Mouse (Mus musculus): ENCODE measurements around the gene Tmem125. TPM values are rescaled to one million over a fixed set of nuclear protein-coding genes. Genes with fewer than 3 reads are reported as not detected.

Tmem125 gene
- 8.5 and 9.3 TPM in 2 replicates for polyA plus RNA-seq (2014; fragmentation: Nextera tagmentation; extraction: Ambion mirVana)

GRCm38 (mm10) chr4:118543592-118544260 lies at the start of gene Tmem125:
Gene Tmem125 (minus strand): TSS chr4:118544044.
- H3K4me2 ChIP-seq (ENCODE audit: low read length) = peak within 1 kb of the TSS; percentile 52
- no peaks in the 10 kb centered on the region for H3K36me3 ChIP-seq (ENCODE audit: control insufficient read depth, insufficient read depth, low read length)
- ATAC-seq (replicated peaks; ENCODE audit: low FRiP score, low TSS enrichment, low read depth) (peak; percentile 92), DNase-seq (ENCODE audit: low spot score) (peak; percentile 85)
- no peaks in the 10 kb centered on the region for H3K4me1 ChIP-seq (replicated peaks; ENCODE audit: control insufficient read depth, insufficient read depth, low read length)
- peak within 1 kb of the TSS; percentile 28 for H3K4me3 ChIP-seq (ENCODE audit: low read depth, low read length)
- no peaks in the 10 kb centered on the region for H3K27me3 ChIP-seq (replicated peaks; ENCODE audit: control insufficient read depth, insufficient read depth, low read length)
- WGBS = 1% methylated on average over 24 of the region's 24 CpGs
- no peaks in the 10 kb centered on the region for H3K9me3 ChIP-seq (ENCODE audit: control insufficient read depth, low read length)
- H3K9ac ChIP-seq (ENCODE audit: low read length) = no peak within 1 kb of the TSS; the same call in 1 of the 2 replicates
- peak within 1 kb of the TSS; percentile 62 for H3K27ac ChIP-seq (ENCODE audit: low read depth)

GRCm38 (mm10) chr4:118589733-118590130 lies 45.9 kb upstream of the Tmem125 start:
- no peak overlapping the region for H3K4me2 ChIP-seq (ENCODE audit: low read length)
- DNase-seq (ENCODE audit: low spot score) (no peak), ATAC-seq (replicated peaks; ENCODE audit: low FRiP score, low TSS enrichment, low read depth) (no peak)
- H3K9ac ChIP-seq (ENCODE audit: low read length) = no peak overlapping the region
- H3K4me1 ChIP-seq (replicated peaks; ENCODE audit: control insufficient read depth, insufficient read depth, low read length) = no peaks in the 10 kb centered on the region; the same call in 1 of the 2 replicates
- H3K9me3 ChIP-seq (ENCODE audit: control insufficient read depth, low read length) = 0 out of 2 replicates have a peak, but pooled peaks cover 1% of the 10 kb centered on the region
- 17% methylated on average over 7 of the region's 7 CpGs for WGBS
- H3K4me3 ChIP-seq (ENCODE audit: low read depth, low read length) = no peak overlapping the region
- no peaks in the 10 kb centered on the region for H3K27me3 ChIP-seq (replicated peaks; ENCODE audit: control insufficient read depth, insufficient read depth, low read length)
- H3K36me3 ChIP-seq (ENCODE audit: control insufficient read depth, insufficient read depth, low read length) = no peaks in the 10 kb centered on the region
- no peak overlapping the region for H3K27ac ChIP-seq (ENCODE audit: low read depth)

- WGBS = 69% methylated on average over 12 of the region's 12 CpGs
- no peak for ATAC-seq (replicated peaks; ENCODE audit: low FRiP score, low TSS enrichment, low read depth)
- H3K4me3 ChIP-seq (ENCODE audit: low read depth, low read length) = no peak overlapping the region
Measured at GRCm38 (mm10) chr4:118589053-118589732, 45.3 kb upstream of the Tmem125 start.

GRCm38 (mm10) chr4:118582629-118583028 lies 38.8 kb upstream of the Tmem125 start:
- DNase-seq (ENCODE audit: low spot score) = no peak
- Histone ChIP-seq H3K4me2 (ENCODE audit: low read length) (no peak overlapping the region), H3K36me3 (ENCODE audit: control insufficient read depth, insufficient read depth, low read length) (no peaks in the 10 kb centered on the region), H3K4me1 (replicated peaks; ENCODE audit: control insufficient read depth, insufficient read depth, low read length) (no peaks in the 10 kb centered on the region; the same call in 1 of the 2 replicates), H3K9me3 (ENCODE audit: control insufficient read depth, low read length) (0 out of 2 replicates have a peak, but pooled peaks cover 3% of the 10 kb centered on the region), H3K27ac (ENCODE audit: low read depth) (no peak overlapping the region), H3K27me3 (replicated peaks; ENCODE audit: control insufficient read depth, insufficient read depth, low read length) (no peaks in the 10 kb centered on the region), H3K4me3 (ENCODE audit: low read depth, low read length) (no peak overlapping the region), H3K9ac (ENCODE audit: low read length) (no peak overlapping the region)
- ATAC-seq (replicated peaks; ENCODE audit: low FRiP score, low TSS enrichment, low read depth) = no peak
- 89% methylated on average over 8 of the region's 8 CpGs for WGBS

More at GRCm38 (mm10) chr4:118589053-118589732, 45.3 kb upstream of the Tmem125 start:
- H3K9ac ChIP-seq (ENCODE audit: low read length) = no peak overlapping the region
- H3K36me3 ChIP-seq (ENCODE audit: control insufficient read depth, insufficient read depth, low read length) = no peaks in the 10 kb centered on the region
- 0 out of 2 replicates have a peak, but pooled peaks cover 3% of the 10 kb centered on the region for H3K9me3 ChIP-seq (ENCODE audit: control insufficient read depth, low read length)
- H3K4me2 ChIP-seq (ENCODE audit: low read length) = no peak overlapping the region
- H3K4me1 ChIP-seq (replicated peaks; ENCODE audit: control insufficient read depth, insufficient read depth, low read length) = no peaks in the 10 kb centered on the region; the same call in 1 of the 2 replicates
- H3K27ac ChIP-seq (ENCODE audit: low read depth) = no peak overlapping the region
- no peaks in the 10 kb centered on the region for H3K27me3 ChIP-seq (replicated peaks; ENCODE audit: control insufficient read depth, insufficient read depth, low read length)
- DNase-seq (ENCODE audit: low spot score) = no peak

- H3K27me3 ChIP-seq (replicated peaks; ENCODE audit: control insufficient read depth, insufficient read depth, low read length) = no peaks in the 10 kb centered on the region
- no peak overlapping the region for H3K9ac ChIP-seq (ENCODE audit: low read length)
- DNase-seq (ENCODE audit: low spot score) = no peak
- 39% methylated on average over 11 of the region's 11 CpGs for WGBS
- no peaks in the 10 kb centered on the region for H3K4me1 ChIP-seq (replicated peaks; ENCODE audit: control insufficient read depth, insufficient read depth, low read length)
- H3K4me3 ChIP-seq (ENCODE audit: low read depth, low read length) = no peak overlapping the region
- 0 out of 2 replicates have a peak, but pooled peaks cover 3% of the 10 kb centered on the region for H3K9me3 ChIP-seq (ENCODE audit: control insufficient read depth, low read length)
- ATAC-seq (replicated peaks; ENCODE audit: low FRiP score, low TSS enrichment, low read depth) = no peak
- no peak overlapping the region for H3K27ac ChIP-seq (ENCODE audit: low read depth)
- H3K36me3 ChIP-seq (ENCODE audit: control insufficient read depth, insufficient read depth, low read length) = no peaks in the 10 kb centered on the region
- no peak overlapping the region for H3K4me2 ChIP-seq (ENCODE audit: low read length)
Measured at GRCm38 (mm10) chr4:118581508-118581907, 37.7 kb upstream of the Tmem125 start.

- no peak overlapping the region for H3K4me3 ChIP-seq (ENCODE audit: low read depth, low read length)
- no peaks in the 10 kb centered on the region for H3K36me3 ChIP-seq (ENCODE audit: control insufficient read depth, insufficient read depth, low read length)
- H3K4me2 ChIP-seq (ENCODE audit: low read length) = no peak overlapping the region
- H3K9ac ChIP-seq (ENCODE audit: low read length) = no peak overlapping the region
- no peak for ATAC-seq (replicated peaks; ENCODE audit: low FRiP score, low TSS enrichment, low read depth)
- H3K27me3 ChIP-seq (replicated peaks; ENCODE audit: control insufficient read depth, insufficient read depth, low read length) = no peaks in the 10 kb centered on the region
- DNase-seq (ENCODE audit: low spot score) = no peak
- no peaks in the 10 kb centered on the region for H3K9me3 ChIP-seq (ENCODE audit: control insufficient read depth, low read length)
- no peaks in the 10 kb centered on the region for H3K4me1 ChIP-seq (replicated peaks; ENCODE audit: control insufficient read depth, insufficient read depth, low read length)
- H3K27ac ChIP-seq (ENCODE audit: low read depth) = no peak overlapping the region
- 52% methylated on average over 13 of the region's 13 CpGs for WGBS
Measured at GRCm38 (mm10) chr4:118579313-118579712, 35.5 kb upstream of the Tmem125 start.

GRCm38 (mm10) chr4:118576097-118576496 lies 32.3 kb upstream of the Tmem125 start:
- 5% methylated on average over 6 of the region's 6 CpGs for WGBS
- H3K9ac ChIP-seq (ENCODE audit: low read length) = no peak overlapping the region
- H3K9me3 ChIP-seq (ENCODE audit: control insufficient read depth, low read length) = no peaks in the 10 kb centered on the region
- no peaks in the 10 kb centered on the region for H3K4me1 ChIP-seq (replicated peaks; ENCODE audit: control insufficient read depth, insufficient read depth, low read length)
- H3K4me2 ChIP-seq (ENCODE audit: low read length) = no peak overlapping the region
- no peak overlapping the region for H3K4me3 ChIP-seq (ENCODE audit: low read depth, low read length)
- H3K36me3 ChIP-seq (ENCODE audit: control insufficient read depth, insufficient read depth, low read length) = no peaks in the 10 kb centered on the region
- ATAC-seq (replicated peaks; ENCODE audit: low FRiP score, low TSS enrichment, low read depth) = no peak
- no peak overlapping the region for H3K27ac ChIP-seq (ENCODE audit: low read depth)
- no peaks in the 10 kb centered on the region for H3K27me3 ChIP-seq (replicated peaks; ENCODE audit: control insufficient read depth, insufficient read depth, low read length)
- DNase-seq (ENCODE audit: low spot score) = peak; percentile 95

GRCm38 (mm10) chr4:118571441-118571840 lies 27.6 kb upstream of the Tmem125 start:
- Histone ChIP-seq H3K4me1 (replicated peaks; ENCODE audit: control insufficient read depth, insufficient read depth, low read length) (no peaks in the 10 kb centered on the region), H3K9me3 (ENCODE audit: control insufficient read depth, low read length) (no peaks in the 10 kb centered on the region), H3K27me3 (replicated peaks; ENCODE audit: control insufficient read depth, insufficient read depth, low read length) (no peaks in the 10 kb centered on the region), H3K27ac (ENCODE audit: low read depth) (no peak overlapping the region), H3K36me3 (ENCODE audit: control insufficient read depth, insufficient read depth, low read length) (no peaks in the 10 kb centered on the region), H3K9ac (ENCODE audit: low read length) (no peak overlapping the region), H3K4me2 (ENCODE audit: low read length) (no peak overlapping the region), H3K4me3 (ENCODE audit: low read depth, low read length) (no peak overlapping the region)
- no peak for ATAC-seq (replicated peaks; ENCODE audit: low FRiP score, low TSS enrichment, low read depth)
- 82% methylated on average over 15 of the region's 15 CpGs for WGBS
- DNase-seq (ENCODE audit: low spot score) = no peak

Measured in intestine, embryonic 14.5 days (tissue).